Mouse (Mus musculus) layer of hippocampus, adult 11-12 months (tissue): ENCODE measurements around the gene Tnfrsf14.

Source experiments
- DNase-seq: peaks from one replicate; pipeline ENCODE4 v3.0.0; 2022; ENCODE audit warnings: low spot score

Tnfrsf14 gene

DNA sequence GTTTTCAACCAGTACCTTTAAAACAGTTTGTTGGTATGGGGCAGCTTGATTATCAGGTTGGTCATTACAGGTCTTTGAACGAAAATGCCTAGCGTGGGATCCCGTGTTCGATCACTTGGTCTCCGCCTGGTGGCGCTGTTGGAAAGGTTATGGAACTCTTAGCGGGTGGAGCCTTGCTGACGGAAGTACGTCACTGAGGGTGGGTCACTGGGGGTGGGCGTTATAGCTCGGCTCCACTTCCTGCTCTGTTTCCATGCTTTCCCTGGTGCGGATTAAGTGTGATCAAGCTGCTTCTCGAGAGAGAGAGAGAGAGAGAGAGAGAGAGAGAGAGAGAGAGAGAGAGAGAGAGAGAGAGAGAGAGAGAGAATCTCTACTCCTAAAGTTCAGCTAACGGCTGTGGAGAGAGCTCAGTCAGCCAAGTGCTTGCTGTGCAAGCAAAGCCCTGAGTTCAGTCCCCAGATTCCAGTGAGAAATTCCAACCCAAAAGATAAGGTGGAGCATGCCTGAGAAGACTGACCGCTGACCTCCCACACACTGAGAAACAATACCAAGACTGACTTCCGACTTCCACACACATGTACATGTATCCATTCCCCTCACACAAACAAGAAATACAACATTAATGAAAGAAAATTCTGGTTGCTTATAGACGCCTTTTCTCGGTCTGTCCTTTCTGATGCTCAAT, 50.4 kb downstream of the Tnfrsf14 start:
- peak; percentile 85 for DNase-seq

GRCm38 (mm10) chr4:154873186-154873585, 55.2 kb downstream of the Tnfrsf14 start:
- no peak for DNase-seq
